Mouse (Mus musculus) Patski (cell line): ENCODE measurements around the gene Fat2. TPM values are rescaled to one million over a fixed set of nuclear protein-coding genes. Genes with fewer than 3 reads are reported as not detected.
A peak's percentile ranks its signal among the peaks of the same experiment; 100 is the strongest.

Experiments
- ATAC-seq: fragments of 100-300 bp; one replicate; pipeline ENCODE4 v1.8.0; 2021
- CTCF ChIA-PET: fragments of 350-600 bp; sonication (Branson Sonifier 250); formaldehyde crosslinking; loops from one replicate; lab custom pipeline; 2022; ENCODE audit warnings: inconsistent platforms; lab: Charles Lee
- POLR2A ChIA-PET: fragments of 350-600 bp; sonication (Branson Sonifier 250); formaldehyde crosslinking; loops from one replicate; lab custom pipeline; 2022; ENCODE audit warnings: antibody characterized with exemption, inconsistent platforms; lab: Charles Lee
- DNase-seq: peaks from one replicate; pipeline ENCODE4 v3.0.0-alpha.2; 2011; ENCODE audit warnings: low read depth, low spot score
- H3K27me3 ChIP-seq: fragments of 371-371 bp; one replicate; pipeline ENCODE4 v1.5.1; 2021
- CTCF ChIP-seq: fragments of 100-300 bp; IDR thresholded peaks from one replicate; pipeline ENCODE4 v1.5.1; 2021
- in situ Hi-C: fragments of 300-500 bp; cut with MboI; formaldehyde crosslinking; loops from 3 replicates; pipeline ENCODE4 v1.11.1; 2018; ENCODE audit warnings: low pct_unique_long_range_greater_than_20kb, mixed read lengths
- polyA plus RNA-seq: library from polyadenylated mRNA; unstranded; gene quantifications from one replicate; pipeline ENCODE4 v1.2.3, GENCODE M21; 2021

Gene Fat2
- polyA plus RNA-seq, 1 experiment from 2014 or later: 4.2 TPM

- ChIA-PET CTCF (no interaction called here), POLR2A (no interaction called here)
- in situ Hi-C loops: no loop called here
These were observed 2.3 kb downstream of the Fat2 start for GRCm38 (mm10) chr11:55334063-55334462.

GRCm38 (mm10) chr11:55329868-55330772, 6.2 kb downstream of the Fat2 start:
- ATAC-seq (no peak), DNase-seq (no peak)
- ChIA-PET CTCF (interaction anchor here (1.1 kb wide), 1 partner anchor 56 kb away, joined by 3 read pairs; no protein-coding TSS in a partner anchor), POLR2A (no interaction called here)
- in situ Hi-C loops: no loop called here
- TF ChIP-seq CTCF: no peak
- H3K27me3 ChIP-seq: no peaks in the 10 kb centered on the region

More at GRCm38 (mm10) chr11:55334063-55334462, 2.3 kb downstream of the Fat2 start:
- no peaks in the 10 kb centered on the region for H3K27me3 ChIP-seq
- DNase-seq: no peak
- no peak for ATAC-seq
- TF ChIP-seq CTCF: no peak

GRCm38 (mm10) chr11:55327558-55328409, 8.6 kb downstream of the Fat2 start:
- DNase-seq (no peak), ATAC-seq (no peak)
- H3K27me3 ChIP-seq: no peaks in the 10 kb centered on the region
- ChIA-PET POLR2A (no interaction called here), CTCF (no interaction called here)
- no peak for TF ChIP-seq CTCF
- in situ Hi-C loops: no loop called here

- ATAC-seq (no peak), DNase-seq (no peak)
- ChIA-PET CTCF (interaction anchor here (0.9 kb wide), 1 partner anchor 59 kb away, joined by 4 read pairs; no protein-coding TSS in a partner anchor), POLR2A (no interaction called here)
- no peak for TF ChIP-seq CTCF
- in situ Hi-C loops: no loop called here
- H3K27me3 ChIP-seq: no peaks in the 10 kb centered on the region
These were observed 9.3 kb downstream of the Fat2 start for GRCm38 (mm10) chr11:55327111-55327510.

- POLR2A ChIA-PET: no interaction called here
- DNase-seq (peak; percentile 49), ATAC-seq (peak; percentile 37)
- CTCF ChIA-PET: interaction anchor here (0.7 to 1.1 kb wide), 3 partner anchors 24 to 60 kb away, joined by 3 to 4 read pairs (median 3); no protein-coding TSS in a partner anchor
- no peak for TF ChIP-seq CTCF
- in situ Hi-C loops: no loop called here
- no peaks in the 10 kb centered on the region for H3K27me3 ChIP-seq
These were observed 10.2 kb downstream of the Fat2 start for GRCm38 (mm10) chr11:55326211-55326610.

GRCm38 (mm10) chr11:55323854-55324253, 12.5 kb downstream of the Fat2 start:
- CTCF ChIA-PET: interaction anchor here (1.2 kb wide), 1 partner anchor 84 kb away, joined by 3 read pairs; no protein-coding TSS in a partner anchor
- POLR2A ChIA-PET: interaction anchor here (1.5 kb wide), 1 partner anchor 12 kb away, joined by 4 read pairs; the partner anchor contains the start of gene Fat2
- no peak for TF ChIP-seq CTCF
- in situ Hi-C loops: no loop called here
- no peaks in the 10 kb centered on the region for H3K27me3 ChIP-seq
- ATAC-seq: no peak
- no peak for DNase-seq

- ChIA-PET POLR2A (interaction anchor here (0.6 to 0.7 kb wide), 2 partner anchors 51 to 146 kb away, joined by 5 to 6 read pairs; no protein-coding TSS in a partner anchor), CTCF (interaction anchor here (0.9 to 1.4 kb wide), 2 partner anchors 14 to 53 kb away, joined by 3 to 4 read pairs; no protein-coding TSS in a partner anchor)
- peak; percentile 92 for ATAC-seq
- DNase-seq: peak; percentile 42
- TF ChIP-seq CTCF: no peak
- H3K27me3 ChIP-seq: no peaks in the 10 kb centered on the region
- in situ Hi-C loops: no loop called here
These were observed 15.4 kb downstream of the Fat2 start for GRCm38 (mm10) chr11:55320990-55321389.

GRCm38 (mm10) chr11:55315966-55316365, 20.4 kb downstream of the Fat2 start:
- no peak for TF ChIP-seq CTCF
- no peak for DNase-seq
- ChIA-PET POLR2A (no interaction called here), CTCF (no interaction called here)
- in situ Hi-C loops: no loop called here
- no peak for ATAC-seq
- no peaks in the 10 kb centered on the region for H3K27me3 ChIP-seq

- no peak for TF ChIP-seq CTCF
- in situ Hi-C loops: no loop called here
- no peak for DNase-seq
- ChIA-PET CTCF (no interaction called here), POLR2A (no interaction called here)
- no peak for ATAC-seq
- no peaks in the 10 kb centered on the region for H3K27me3 ChIP-seq
These were observed 21.7 kb downstream of the Fat2 start for GRCm38 (mm10) chr11:55314704-55315047.

GRCm38 (mm10) chr11:55313768-55314703, 22.3 kb downstream of the Fat2 start:
- POLR2A ChIA-PET: no interaction called here
- DNase-seq (no peak), ATAC-seq (no peak)
- no peak for TF ChIP-seq CTCF
- in situ Hi-C loops: no loop called here
- CTCF ChIA-PET: no interaction called here
- H3K27me3 ChIP-seq: no peaks in the 10 kb centered on the region
